Mouse (Mus musculus) granulocyte monocyte progenitor cell, adult 5-6 weeks (primary cell): ENCODE measurements around the gene Col24a1. TPM values are rescaled to one million over a fixed set of nuclear protein-coding genes. Genes with fewer than 3 reads are reported as not detected.
"Not testable (repeated sequence)": the region's sequence is repeated elsewhere in the genome, so short reads cannot be mapped to it uniquely, and the experiment has no call there.

ENCODE experiments used
- ATAC-seq: replicated peaks from 2 replicates; pipeline ENCODE4 v1.8.0; 2016; ENCODE audit warnings: mild to moderate bottlenecking, moderate TSS enrichment, inconsistent platforms; ENCODE audit not compliant: poor library complexity, severe bottlenecking
- total RNA-seq, 2 experiments: library from RNA; stranded (forward) in 1 of 2; stranded (reverse) in 1 of 2; fragments of 200-712, 200-1000 nt in 1 of 2; fragments of >200 nt in 1 of 2; fragmentation: Nextera tagmentation in 1 of 2; gene quantifications; 2 replicates each; pipeline ENCODE4 v1.2.3; 2014 to 2017

The Col24a1 gene
- total RNA-seq, 2 experiments from 2014 or later, result not detected

DNA sequence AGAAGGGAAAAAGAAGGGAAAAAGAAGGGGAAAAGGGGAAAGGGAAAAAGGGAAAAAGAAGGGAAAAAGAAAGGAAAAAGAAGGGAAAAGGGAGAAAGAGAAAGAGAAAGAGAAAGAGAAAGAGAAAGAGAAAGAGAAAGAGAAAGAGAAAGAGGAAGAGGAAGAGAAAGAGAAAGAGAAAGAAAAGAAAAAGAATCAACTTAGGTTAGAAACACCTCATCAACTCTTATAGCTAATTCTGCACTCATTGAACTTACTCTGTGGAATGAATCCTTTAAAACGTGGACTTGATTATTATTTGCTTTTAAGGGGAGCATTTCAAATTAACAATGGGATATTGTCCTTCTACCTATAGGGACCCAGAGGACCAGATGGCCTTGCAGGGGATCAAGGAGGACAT lies 148.7 kb downstream of the Col24a1 start:
- ATAC-seq, result no peak

DNA sequence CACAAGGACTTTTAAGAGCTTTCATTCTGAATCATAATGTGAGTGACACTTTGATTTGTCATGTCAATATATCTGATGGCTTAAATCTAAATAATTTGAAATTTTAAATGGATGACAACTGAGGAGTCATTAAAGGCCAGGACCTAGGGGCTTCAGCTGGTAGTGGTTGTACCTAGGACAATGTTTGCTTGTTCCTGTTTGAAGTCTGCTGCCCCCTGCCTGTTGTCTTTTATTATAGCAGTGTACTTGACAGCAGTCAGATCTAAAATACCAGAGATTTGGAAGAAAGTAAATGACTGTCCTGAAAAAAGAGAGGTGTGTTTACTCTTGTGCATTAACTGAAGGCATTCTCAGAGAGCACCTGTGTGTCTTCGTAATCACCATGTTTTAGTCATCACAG lies 150.0 kb downstream of the Col24a1 start:
- no peak for ATAC-seq

DNA sequence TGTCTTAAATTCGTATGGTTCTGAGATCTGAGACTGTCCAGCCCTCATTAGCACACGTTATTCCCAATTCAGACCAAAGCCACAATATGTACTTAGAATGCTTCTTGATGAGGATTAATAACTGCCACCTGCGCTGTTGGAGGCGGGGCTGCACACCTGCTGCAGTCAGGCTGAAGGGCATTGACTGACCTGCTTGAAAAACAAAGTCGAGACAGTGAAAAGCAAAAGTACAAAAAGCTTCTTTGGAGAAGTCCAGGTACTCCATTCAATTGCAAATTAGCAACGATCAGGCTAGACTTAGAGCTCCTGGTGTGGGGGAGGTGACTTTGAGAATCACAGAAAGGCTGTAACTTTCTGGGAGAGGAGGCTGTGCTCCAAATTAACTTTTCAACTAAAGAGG lies 150.9 kb downstream of the Col24a1 start:
- ATAC-seq, result not testable (repeated sequence)

DNA sequence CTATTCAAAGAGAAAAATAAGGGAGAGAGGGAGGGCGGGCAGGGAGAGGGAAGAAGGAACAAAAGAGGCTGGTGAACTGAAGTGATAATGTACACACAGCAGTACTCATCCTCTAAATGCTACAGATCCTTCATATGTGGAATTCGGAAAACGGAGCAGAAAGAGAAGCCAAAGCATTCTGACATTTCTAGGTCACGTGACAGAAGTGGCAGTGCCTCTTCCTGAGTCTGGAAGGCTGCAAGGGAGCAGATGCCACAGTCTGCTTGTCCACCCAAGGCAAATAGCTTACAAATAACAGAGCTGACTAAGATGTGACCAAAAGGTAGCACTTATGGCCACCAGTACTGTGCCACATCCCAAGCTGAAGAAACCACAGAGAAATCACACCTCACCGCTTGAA lies 164.8 kb downstream of the Col24a1 start:
- no peak for ATAC-seq

DNA sequence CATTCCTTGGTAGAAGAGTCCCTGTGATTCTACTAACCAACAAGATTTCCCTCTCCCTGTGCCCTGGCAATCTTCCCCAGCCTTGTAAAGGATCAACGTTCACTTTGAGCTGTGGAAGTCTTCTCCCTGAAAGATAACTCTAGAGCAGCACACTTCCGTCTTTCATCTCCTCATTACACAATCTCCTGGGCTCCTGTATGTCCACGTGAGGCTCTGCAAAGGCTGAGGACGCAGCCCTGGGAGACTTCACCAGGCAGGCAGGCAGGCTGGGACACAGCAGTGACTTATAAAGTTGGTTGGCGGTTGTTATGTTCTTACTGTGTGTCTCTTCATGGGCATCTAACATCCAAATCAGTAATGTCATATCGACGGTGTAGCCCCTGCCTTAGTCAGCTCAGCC lies 170.1 kb downstream of the Col24a1 start:
- no peak for ATAC-seq

DNA sequence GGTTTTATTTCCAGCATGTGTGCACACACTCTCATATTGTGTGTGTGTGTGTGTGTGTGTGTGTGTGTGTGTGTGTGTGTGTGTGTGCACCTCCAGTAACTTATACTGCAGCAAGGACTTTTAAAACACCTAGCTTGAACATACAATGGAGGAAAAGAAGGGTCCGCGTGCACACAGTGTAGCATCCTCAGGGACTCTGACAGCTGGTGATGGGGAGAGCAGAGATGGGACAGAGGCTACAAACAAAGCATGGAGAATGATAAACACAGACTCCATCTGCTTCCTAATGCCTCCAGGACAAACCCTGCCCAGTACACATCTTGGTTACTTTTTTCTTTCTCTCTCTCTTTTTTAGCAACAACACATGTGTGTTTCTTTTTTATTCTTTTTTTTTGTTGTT lies 171.5 kb downstream of the Col24a1 start:
- no peak for ATAC-seq

DNA sequence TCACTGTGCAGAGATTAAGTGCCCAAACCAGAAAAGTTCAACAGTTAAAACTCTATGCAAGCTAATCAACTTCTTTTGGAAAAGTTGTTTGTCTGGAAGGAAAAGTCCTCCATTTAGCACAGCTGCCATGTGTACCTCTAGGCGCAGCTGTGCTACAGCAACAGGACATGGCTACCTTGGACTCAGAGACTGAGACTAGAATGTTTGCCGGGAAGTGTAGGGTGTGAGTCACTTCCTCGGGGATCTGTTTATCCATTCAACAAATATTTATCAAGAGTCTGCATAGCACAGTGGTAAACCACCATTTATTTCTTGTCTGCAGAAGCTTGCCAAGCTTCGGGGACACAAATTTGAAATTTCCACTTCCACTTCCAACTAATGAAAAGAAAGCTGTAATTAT lies 178.8 kb downstream of the Col24a1 start:
- ATAC-seq, result no peak

DNA sequence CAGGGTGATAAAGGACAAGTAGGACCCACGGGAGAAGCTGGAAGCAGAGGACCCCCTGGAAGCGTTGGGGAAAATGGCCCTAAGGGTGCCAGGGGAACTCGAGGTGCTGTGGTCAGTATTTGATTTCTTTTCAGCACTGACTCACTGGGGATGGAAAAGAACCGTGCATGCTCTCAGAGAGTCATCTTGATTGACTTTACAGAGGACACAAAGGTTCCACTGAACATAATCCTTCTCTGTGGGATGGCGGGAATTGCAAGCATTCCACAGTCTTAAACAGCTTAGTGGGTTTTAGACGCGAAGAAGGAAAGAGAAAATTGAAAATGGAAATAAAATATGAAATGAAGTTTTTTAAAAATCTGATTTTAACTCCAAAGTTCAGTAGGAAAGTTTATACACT lies 181.9 kb downstream of the Col24a1 start:
- no peak for ATAC-seq

DNA sequence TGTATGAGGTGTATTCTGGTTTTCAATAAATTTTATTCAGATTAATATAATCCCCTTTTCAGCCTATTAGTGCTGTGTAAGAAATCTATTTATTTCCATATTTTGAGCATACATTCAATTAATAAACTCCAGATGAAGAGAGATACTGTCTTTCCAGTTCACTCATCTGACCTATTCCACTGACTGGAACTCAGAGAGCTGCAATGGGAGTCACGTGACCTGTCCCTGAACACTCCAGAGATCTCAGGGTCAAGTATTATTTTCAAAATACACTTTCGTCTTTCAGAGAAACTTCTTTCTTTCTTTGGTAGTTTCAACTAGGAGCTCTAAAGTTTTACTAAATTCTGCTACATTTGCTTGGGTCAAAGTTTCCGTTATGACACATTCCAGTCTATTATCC lies 184.4 kb downstream of the Col24a1 start:
- no peak for ATAC-seq

DNA sequence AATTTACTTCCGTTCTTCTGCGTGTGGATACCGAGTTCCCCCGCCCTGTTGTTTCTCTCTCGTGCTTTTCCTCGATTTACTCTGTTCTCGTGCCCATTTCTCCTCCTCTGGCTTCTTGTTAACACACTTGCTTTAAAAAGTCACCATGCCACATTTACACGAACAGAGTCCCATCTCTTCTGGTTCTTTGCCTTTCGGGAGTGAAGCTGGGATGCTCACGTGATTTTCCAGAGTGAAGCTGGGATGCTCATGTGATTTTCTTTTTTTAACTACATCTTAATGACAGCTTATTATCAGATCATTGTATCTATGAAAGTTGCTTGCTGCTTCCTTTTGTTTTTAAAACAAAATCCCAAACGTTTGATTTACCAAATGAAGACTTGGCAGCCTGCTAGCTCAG lies 184.8 kb downstream of the Col24a1 start:
- no peak for ATAC-seq

DNA sequence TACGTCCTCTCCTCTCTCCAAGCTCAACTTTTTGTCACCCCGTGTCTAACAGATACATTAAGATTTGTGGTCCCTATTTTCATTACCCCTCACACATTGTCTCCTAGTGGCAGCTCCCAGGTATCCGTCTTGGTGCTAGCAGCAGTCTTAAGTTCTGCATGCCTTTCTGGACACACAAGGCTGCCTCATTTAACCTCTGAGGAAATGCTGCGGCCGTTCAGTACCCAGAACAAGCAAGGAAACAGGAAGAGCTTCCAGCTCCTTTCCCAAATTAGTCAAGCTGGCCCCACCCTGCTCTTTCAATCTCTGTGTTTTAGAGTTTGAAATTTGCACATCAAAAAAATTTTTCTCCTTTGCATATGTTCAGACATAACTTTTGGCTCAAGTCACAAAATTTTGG lies 186.2 kb downstream of the Col24a1 start:
- ATAC-seq, result no peak

DNA sequence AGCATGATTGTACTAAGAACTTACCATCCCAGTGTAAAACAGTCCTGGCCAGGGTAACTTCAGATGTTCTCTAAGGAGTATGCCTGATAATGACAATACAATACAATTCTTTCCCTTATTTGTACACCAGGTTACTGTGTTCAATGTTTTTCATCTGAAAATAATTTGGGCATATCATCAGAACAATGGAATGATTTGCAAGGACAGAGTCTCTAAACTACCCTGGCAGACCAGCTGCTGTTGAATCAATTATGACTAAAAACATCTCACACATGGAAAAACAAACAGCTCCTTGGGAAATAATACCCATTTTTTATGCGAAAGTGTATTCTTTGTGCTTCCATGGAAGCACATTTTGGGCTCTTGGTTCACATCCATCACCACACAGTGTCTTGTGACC lies 198.0 kb downstream of the Col24a1 start:
- no peak for ATAC-seq

DNA sequence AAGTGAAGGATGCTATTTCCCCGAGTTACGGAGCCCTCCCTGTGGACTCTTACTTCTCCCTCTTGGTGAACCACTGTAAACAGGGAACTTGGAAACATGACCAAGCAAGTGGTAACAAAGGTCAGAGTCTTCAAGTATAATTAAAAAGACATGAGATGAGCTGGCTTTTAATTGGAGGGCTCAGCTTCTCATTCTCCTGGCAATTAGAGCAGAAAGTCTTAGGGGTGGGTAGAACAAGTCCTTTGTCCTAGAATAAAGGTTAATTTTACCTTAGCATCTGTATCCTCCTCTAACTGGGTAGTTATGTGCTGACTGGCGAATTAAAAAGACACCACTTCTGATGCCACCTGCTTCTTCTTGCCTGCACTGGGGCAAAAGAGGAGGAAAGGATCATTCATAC lies 199.1 kb downstream of the Col24a1 start:
- ATAC-seq, result no peak

DNA sequence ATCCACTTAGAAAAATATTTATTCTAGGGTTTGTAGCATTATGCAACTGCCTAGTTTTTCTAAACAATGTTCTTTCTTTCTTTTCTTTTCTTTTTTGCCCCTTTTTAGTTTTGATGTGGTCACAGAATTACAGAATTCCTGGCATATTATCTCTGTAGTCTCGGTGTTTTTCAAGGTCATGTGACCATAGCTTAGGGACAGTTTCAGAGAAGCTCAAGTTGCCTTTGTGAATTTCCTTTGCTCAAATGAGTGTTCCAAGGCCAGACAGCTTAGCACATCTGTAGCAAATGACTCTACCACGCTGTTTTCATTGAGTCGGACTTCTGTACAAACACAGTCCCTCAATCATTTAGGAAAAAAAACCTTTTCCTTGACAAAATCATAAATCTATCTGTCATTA lies 205.9 kb downstream of the Col24a1 start:
- no peak for ATAC-seq

DNA sequence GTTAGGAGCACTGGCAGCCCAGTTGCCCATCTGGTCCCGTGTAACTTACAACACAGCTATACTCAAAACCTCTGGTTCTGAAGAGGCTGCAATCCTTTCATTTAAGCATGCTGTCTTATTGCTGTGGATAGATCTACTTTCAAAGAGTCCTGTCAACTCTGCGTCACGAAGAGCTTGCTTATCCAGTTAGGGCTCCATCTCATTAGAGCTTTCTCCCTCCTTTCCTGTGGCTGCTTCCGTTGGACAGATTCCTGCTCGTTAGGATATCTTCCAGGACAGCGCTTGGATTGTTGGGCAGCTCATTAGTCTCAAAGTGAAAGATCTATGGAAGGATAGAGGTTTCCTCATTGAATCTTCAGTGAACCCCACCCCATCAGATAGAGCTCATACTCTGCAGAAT lies 206.6 kb downstream of the Col24a1 start:
- no peak for ATAC-seq

DNA sequence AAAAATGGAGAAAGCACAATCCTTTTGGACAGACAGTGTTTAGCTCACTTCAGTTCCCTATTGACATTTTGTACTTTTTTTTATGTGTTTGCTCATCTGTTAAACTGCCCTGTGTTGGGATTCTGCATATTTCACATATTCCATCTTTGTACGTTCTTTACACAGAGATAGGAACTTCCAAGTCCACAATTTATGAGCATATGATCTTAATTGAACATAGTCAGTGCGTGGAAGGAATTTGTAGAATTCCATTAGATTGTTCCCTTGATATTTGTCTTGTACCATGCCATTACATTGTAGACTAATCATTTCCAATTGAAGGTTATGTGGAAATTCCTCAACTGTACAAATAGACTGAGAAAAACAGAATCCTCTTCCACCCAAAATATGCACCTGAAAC lies 212.6 kb downstream of the Col24a1 start:
- ATAC-seq, result no peak

DNA sequence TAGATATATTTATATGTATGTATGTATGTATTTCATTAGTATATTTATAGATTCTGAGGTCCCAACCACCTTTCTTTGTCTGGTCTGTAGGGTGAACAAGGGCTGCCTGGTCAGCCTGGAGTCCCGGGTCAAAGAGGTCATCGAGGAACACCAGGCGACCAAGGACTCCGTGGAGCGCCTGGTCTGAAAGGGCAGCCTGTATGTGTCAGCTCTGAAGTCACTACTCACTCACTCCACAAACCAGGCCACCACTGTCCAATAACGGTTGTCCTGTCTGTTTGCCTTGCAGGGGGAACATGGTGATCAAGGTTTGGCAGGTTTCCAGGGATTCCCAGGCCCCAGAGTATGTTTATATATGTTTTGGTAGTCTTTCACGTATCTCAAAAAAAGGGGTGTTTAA lies 216.3 kb downstream of the Col24a1 start:
- ATAC-seq, result no peak

DNA sequence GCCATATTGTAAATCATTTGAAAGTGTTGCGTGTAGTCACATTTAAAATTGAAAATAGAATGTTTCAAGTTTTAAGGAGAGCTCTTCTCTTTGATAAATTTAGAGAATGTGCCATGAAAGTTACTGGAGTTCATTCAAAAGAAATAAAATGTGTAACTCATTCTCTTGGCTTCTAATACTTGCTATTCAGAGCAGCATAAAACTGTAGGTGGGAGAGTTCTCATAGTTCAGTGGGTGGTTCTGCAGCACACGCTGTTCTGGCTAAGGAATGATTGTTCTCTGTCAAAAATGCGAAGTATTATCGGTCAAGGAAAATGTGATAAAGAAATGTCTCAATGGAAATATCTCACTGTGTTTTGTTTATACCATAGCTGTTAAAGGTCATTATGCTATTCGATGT lies 221.9 kb downstream of the Col24a1 start:
- ATAC-seq, result no peak

DNA sequence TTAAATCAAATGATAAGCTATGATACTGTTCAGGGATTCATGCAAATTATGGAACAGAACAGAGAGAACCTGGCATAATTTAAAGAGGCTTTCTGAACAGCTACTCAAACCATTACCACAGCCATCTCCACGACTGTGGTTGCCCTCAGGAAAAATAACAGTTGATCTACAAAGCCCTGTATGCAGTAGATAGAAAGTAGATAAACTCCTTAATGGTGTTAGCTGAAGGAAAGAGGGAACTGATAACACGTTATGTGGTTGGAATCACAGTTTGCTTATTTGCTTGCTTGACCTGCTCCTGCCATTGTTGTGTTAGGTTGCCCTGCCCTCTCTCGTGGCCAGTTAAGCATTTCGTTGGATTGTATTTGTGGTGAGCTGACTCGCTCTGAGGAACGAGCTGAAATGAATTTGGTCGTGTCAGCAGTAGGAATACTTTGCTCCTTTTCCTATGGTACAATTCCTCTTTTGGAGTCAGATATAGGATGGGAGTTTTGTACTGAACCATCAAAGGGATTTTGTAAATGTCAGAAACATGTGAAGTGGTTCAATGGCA lies 229.3 kb downstream of the Col24a1 start:
- ATAC-seq, result no peak

DNA sequence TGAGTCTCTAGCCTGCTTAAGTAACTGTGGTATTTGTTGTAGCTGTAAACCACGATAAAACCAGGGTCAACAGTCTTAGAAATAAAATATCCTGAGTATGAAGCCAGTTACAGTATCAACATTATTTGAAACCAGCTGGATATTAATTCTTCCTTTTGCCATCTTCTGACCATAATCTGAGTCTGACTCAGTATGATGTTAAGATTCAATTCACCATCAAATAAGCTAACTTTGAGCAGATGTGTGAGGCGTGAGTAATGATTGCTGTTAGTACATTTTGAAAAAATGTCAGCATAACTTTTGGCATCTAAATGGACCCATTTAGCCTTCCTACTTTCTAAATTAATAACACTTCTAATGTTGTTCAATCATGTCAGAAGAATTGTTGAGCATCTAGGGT lies 230.0 kb downstream of the Col24a1 start:
- no peak for ATAC-seq

DNA sequence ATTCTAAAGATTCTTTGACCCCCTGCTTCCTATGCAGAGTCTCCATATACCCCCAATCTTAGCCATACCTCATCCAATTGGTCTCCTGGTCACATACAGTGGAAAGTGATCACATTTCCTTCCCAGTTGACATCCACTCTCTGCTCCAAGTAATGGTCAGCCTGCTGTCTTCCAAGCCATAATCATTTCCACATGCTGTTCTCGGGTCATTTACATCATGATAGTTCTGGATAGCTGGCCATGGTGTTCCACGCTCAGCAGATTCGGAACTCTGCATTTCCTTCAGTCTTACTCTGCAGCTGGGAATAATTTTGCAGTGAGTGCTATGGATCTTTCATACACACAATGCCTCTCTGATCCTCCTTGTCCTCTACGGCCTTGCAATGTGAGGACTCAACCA lies 233.0 kb downstream of the Col24a1 start:
- no peak for ATAC-seq

DNA sequence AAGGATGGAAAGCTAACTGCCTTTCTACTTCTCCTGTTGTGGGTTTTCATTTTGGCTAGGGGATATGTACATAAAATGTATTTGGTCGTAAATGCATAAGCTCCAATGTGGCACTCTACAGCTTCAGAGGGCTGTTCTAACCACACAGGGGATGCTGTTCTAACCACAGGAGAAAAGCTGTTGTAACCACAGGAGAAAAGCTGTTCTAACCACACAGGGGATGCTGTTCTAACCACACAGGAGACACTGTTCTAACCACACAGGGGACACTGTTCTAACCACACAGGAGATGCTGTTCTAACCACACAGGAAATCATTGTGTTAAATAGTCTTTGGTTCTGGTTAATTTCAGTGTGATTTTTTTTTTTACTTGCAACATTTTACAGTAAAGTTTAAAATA lies 245.6 kb downstream of the Col24a1 start:
- ATAC-seq, result peak; percentile 35
